Mouse (Mus musculus) CH12.LX (cell line): ENCODE measurements around the gene Npas1. TPM values are rescaled to one million over a fixed set of nuclear protein-coding genes. Genes with fewer than 3 reads are reported as not detected.

Experiments used
- DNase-seq: peaks from one replicate; pipeline ENCODE4 v3.0.0-alpha.2; 2013; ENCODE audit errors: extremely low read depth
- H3K27ac ChIP-seq: 2 replicates; pipeline ENCODE4 v1.5.1; 2012; ENCODE audit warnings: low read depth, mild to moderate bottlenecking, control low read depth, moderate library complexity; ENCODE audit not compliant: insufficient read depth
- H3K27me3 ChIP-seq: replicated peaks from 2 replicates; pipeline ENCODE3; 2012; ENCODE audit warnings: inconsistent platforms
- H3K36me3 ChIP-seq, 2 experiments: replicated peaks in 1 of 2; 2 replicates each; pipeline versions ENCODE3 to v1.6.1; 2012; ENCODE audit warnings: inconsistent platforms in 1 of 2, low read length in 1 of 2, mild to moderate bottlenecking in 1 of 2, mixed read lengths in 1 of 2, moderate library complexity in 1 of 2; ENCODE audit not compliant: control insufficient read depth in 1 of 2, insufficient read depth in 1 of 2
- H3K4me1 ChIP-seq, 2 experiments: 2 replicates each; pipeline ENCODE4 v1.6.1; 2012; ENCODE audit warnings: inconsistent platforms in 1 of 2, moderate library complexity in 1 of 2; ENCODE audit not compliant: insufficient read depth in 2 of 2, control insufficient read depth in 1 of 2
- H3K4me2 ChIP-seq: 2 replicates; pipeline ENCODE4 v1.6.1; 2012; ENCODE audit warnings: low read depth, mild to moderate bottlenecking, control low read depth; ENCODE audit not compliant: poor library complexity, insufficient read depth, severe bottlenecking
- H3K4me3 ChIP-seq, 3 experiments: fragments of 150-350 bp in 1 of 3; sonication (generic) in 1 of 3; replicated peaks in 1 of 3; 2 replicates each; pipeline versions ENCODE3 to v1.5.1; 2011 to 2012; ENCODE audit warnings: low read depth in 2 of 3, low read length in 2 of 3, mild to moderate bottlenecking in 2 of 3, moderate library complexity in 2 of 3, control low read depth in 1 of 3, improper control_type of control experiment in 1 of 3, inconsistent platforms in 1 of 3, mixed read lengths in 1 of 3; ENCODE audit not compliant: poor library complexity in 1 of 3
- H3K79me2 ChIP-seq: replicated peaks from 2 replicates; pipeline ENCODE4 v1.6.1; 2012; ENCODE audit warnings: mild to moderate bottlenecking, moderate library complexity; ENCODE audit not compliant: control insufficient read depth, poor library complexity, insufficient read depth, severe bottlenecking; ENCODE audit errors: extremely low read depth
- H3K9ac ChIP-seq: 2 replicates; pipeline ENCODE4 v1.6.1; 2012; ENCODE audit warnings: low read depth, mild to moderate bottlenecking, control low read depth, moderate library complexity; ENCODE audit not compliant: insufficient read depth
- H3K9me3 ChIP-seq: replicated peaks from 2 replicates; pipeline ENCODE3; 2012; ENCODE audit warnings: low read length, inconsistent platforms, mixed read lengths
- BHLHE40 ChIP-seq: IDR thresholded peaks from 2 replicates; pipeline ENCODE4 v1.6.1; 2011; ENCODE audit warnings: mild to moderate bottlenecking, low read depth, low read length, improper control_type of control experiment
- CHD1 ChIP-seq: IDR thresholded peaks from 2 replicates; pipeline ENCODE4 v1.6.1; 2012; ENCODE audit warnings: low read depth, low read length, improper control_type of control experiment, inconsistent platforms
- CTCF ChIP-seq, 2 experiments: IDR thresholded peaks in 1 of 2; conservative IDR thresholded peaks in 1 of 2; 2 replicates each; pipeline ENCODE4 v1.5.1; 2011 to 2012; ENCODE audit warnings: low read depth in 2 of 2, low read length in 2 of 2, improper control_type of control experiment in 1 of 2, inconsistent platforms in 1 of 2, mild to moderate bottlenecking in 1 of 2, moderate library complexity in 1 of 2
- E2F4 ChIP-seq: IDR thresholded peaks from 2 replicates; pipeline ENCODE4 v1.6.1; 2011; ENCODE audit warnings: low read depth, low read length, improper control_type of control experiment; ENCODE audit not compliant: insufficient replicate concordance
- ELF1 ChIP-seq: IDR thresholded peaks from 2 replicates; pipeline ENCODE4 v1.6.1; 2014; ENCODE audit warnings: low read depth, mild to moderate bottlenecking, inconsistent platforms, low read length, improper control_type of control experiment
- EP300 ChIP-seq: IDR thresholded peaks from 2 replicates; pipeline ENCODE4 v1.6.1; 2011; ENCODE audit warnings: low read length, improper control_type of control experiment
- ETS1 ChIP-seq: conservative IDR thresholded peaks from 2 replicates; pipeline ENCODE4 v1.6.1; 2012; ENCODE audit warnings: low read depth, mild to moderate bottlenecking, inconsistent platforms, low read length, improper control_type of control experiment, moderate library complexity
- HCFC1 ChIP-seq: IDR thresholded peaks from 2 replicates; pipeline ENCODE4 v1.6.1; 2012; ENCODE audit warnings: low read depth, mild to moderate bottlenecking, inconsistent platforms, low read length, improper control_type of control experiment
- IRF4 ChIP-seq: IDR thresholded peaks from 2 replicates; pipeline ENCODE4 v1.6.1; 2014; ENCODE audit warnings: low read depth, mild to moderate bottlenecking, inconsistent platforms, low read length, improper control_type of control experiment
- JUN ChIP-seq: IDR thresholded peaks from 2 replicates; pipeline ENCODE4 v1.6.1; 2011; ENCODE audit warnings: low read depth, mild to moderate bottlenecking, low read length, improper control_type of control experiment, moderate library complexity; ENCODE audit not compliant: insufficient read depth
- MAFK ChIP-seq: IDR thresholded peaks from 2 replicates; pipeline ENCODE4 v1.6.1; 2011; ENCODE audit warnings: low read length, improper control_type of control experiment; ENCODE audit not compliant: insufficient replicate concordance
- MAX ChIP-seq: IDR thresholded peaks from 2 replicates; pipeline ENCODE4 v1.6.1; 2011; ENCODE audit warnings: low read length, improper control_type of control experiment
- MAZ ChIP-seq: IDR thresholded peaks from 2 replicates; pipeline ENCODE4 v1.6.1; 2012; ENCODE audit warnings: low read depth, mild to moderate bottlenecking, inconsistent platforms, low read length, improper control_type of control experiment, moderate library complexity
- MEF2A ChIP-seq: IDR thresholded peaks from 2 replicates; pipeline ENCODE4 v1.6.1; 2014; ENCODE audit warnings: low read depth, mild to moderate bottlenecking, inconsistent platforms, low read length, improper control_type of control experiment, borderline replicate concordance
- MXI1 ChIP-seq: IDR thresholded peaks from 2 replicates; pipeline ENCODE4 v1.6.1; 2011; ENCODE audit warnings: mild to moderate bottlenecking, low read depth, low read length, improper control_type of control experiment
- MYC ChIP-seq: IDR thresholded peaks from 2 replicates; pipeline ENCODE4 v1.6.1; 2011; ENCODE audit warnings: low read depth, mild to moderate bottlenecking, improper control_type of control experiment, low read length
- POLR2AphosphoS2 ChIP-seq: IDR thresholded peaks from 2 replicates; pipeline ENCODE4 v1.6.1; 2011; ENCODE audit warnings: low read depth, low read length, improper control_type of control experiment
- RAD21 ChIP-seq: IDR thresholded peaks from 2 replicates; pipeline ENCODE4 v1.6.1; 2011; ENCODE audit warnings: low read depth, mild to moderate bottlenecking, low read length, improper control_type of control experiment, moderate library complexity
- RCOR1 ChIP-seq: conservative IDR thresholded peaks from 2 replicates; pipeline ENCODE4 v1.6.1; 2012; ENCODE audit warnings: low read depth, mild to moderate bottlenecking, inconsistent platforms, low read length, improper control_type of control experiment
- SIN3A ChIP-seq: IDR thresholded peaks from 2 replicates; pipeline ENCODE4 v1.6.1; 2012; ENCODE audit warnings: low read length, improper control_type of control experiment, inconsistent platforms
- TBP ChIP-seq: conservative IDR thresholded peaks from 2 replicates; pipeline ENCODE4 v1.6.1; 2011; ENCODE audit warnings: low read depth, low read length, improper control_type of control experiment
- USF1 ChIP-seq: IDR thresholded peaks from 2 replicates; pipeline ENCODE4 v1.6.1; 2014; ENCODE audit warnings: low read depth, mild to moderate bottlenecking, inconsistent platforms, low read length, improper control_type of control experiment
- USF2 ChIP-seq: conservative IDR thresholded peaks from 2 replicates; pipeline ENCODE4 v1.6.1; 2011; ENCODE audit warnings: low read depth, low read length, improper control_type of control experiment
- ZC3H11A ChIP-seq: IDR thresholded peaks from 2 replicates; pipeline ENCODE4 v1.6.1; 2012; ENCODE audit warnings: low read depth, mild to moderate bottlenecking, inconsistent platforms, low read length, improper control_type of control experiment
- ZKSCAN1 ChIP-seq: IDR thresholded peaks from 2 replicates; pipeline ENCODE4 v1.6.1; 2012; ENCODE audit warnings: low read depth, inconsistent platforms, low read length, improper control_type of control experiment, borderline replicate concordance
- ZMIZ1 ChIP-seq: IDR thresholded peaks from 2 replicates; pipeline ENCODE4 v1.6.1; 2012; ENCODE audit warnings: low read depth, mild to moderate bottlenecking, inconsistent platforms, low read length, improper control_type of control experiment
- dilution Hi-C: fragments of 300-500 bp; cut with MboI; formaldehyde crosslinking; loops from 2 replicates; pipeline ENCODE4 v1.14.3; 2020; ENCODE audit warnings: low sequenced_read_pairs; ENCODE audit not compliant: extremely low pct_unique_long_range_greater_than_20kb, extremely low pct_ligation_motif_present
- in situ Hi-C: fragments of 300-500 bp; cut with MboI; formaldehyde crosslinking; loops from 3 replicates; pipeline ENCODE4 v1.14.3; 2019; ENCODE audit warnings: low sequenced_read_pairs, low pct_ligation_motif_present, low pct_unique_long_range_greater_than_20kb, mixed read lengths
- polyA plus RNA-seq: library from polyadenylated mRNA; unstranded; fragments of >175 nt; gene quantifications from 2 replicates; pipeline ENCODE4 v1.2.1, GENCODE M21; 2012; ENCODE audit warnings: low read depth; ENCODE audit not compliant: insufficient read length
- total RNA-seq, 2 experiments: library from RNA; depleted of rRNA; stranded (reverse); fragments of 300-350 nt in 1 of 2; fragments of >200 nt in 1 of 2; gene quantifications; 2 replicates each; pipeline ENCODE4 v1.2.3; 2012 to 2014

Npas1 gene
- total and polyA plus RNA-seq, 3 experiments, result 0.08 to 0.56 TPM; not detected in 1

- peaks cover 15 to 76% of the 10 kb centered on the region in 2 experiments for H3K36me3 ChIP-seq
- in situ Hi-C loops, result no loop called here
- no peak for DNase-seq
- H3K79me2 ChIP-seq, result peaks cover 16% of the 10 kb centered on the region
- no peak overlapping the region for H3K4me3 ChIP-seq
- no peaks in the 10 kb centered on the region for H3K27me3 ChIP-seq
- peaks cover 18 to 69% of the 10 kb centered on the region in 2 experiments for H3K4me1 ChIP-seq
- no peaks in the 10 kb centered on the region for H3K9me3 ChIP-seq
- no peak overlapping the region for H3K27ac ChIP-seq
- dilution Hi-C loops, result no loop called here
- no peak overlapping the region for H3K9ac ChIP-seq
- no peak for TF ChIP-seq CHD1
- TF ChIP-seq ELF1, result no peak
- TF ChIP-seq EP300, result no peak
- TF ChIP-seq RCOR1, result no peak
- TF ChIP-seq ZMIZ1, result no peak
- TF ChIP-seq MAX, result no peak
- no peak for TF ChIP-seq MXI1
- TF ChIP-seq USF1, result no peak
- no peak for TF ChIP-seq USF2
- TF ChIP-seq ZC3H11A, result no peak
- no peak for TF ChIP-seq E2F4
- TF ChIP-seq JUN, result no peak
- TF ChIP-seq ETS1, result no peak
- no peak for TF ChIP-seq MAFK
- TF ChIP-seq CTCF (conservative IDR thresholded peaks at IDR 0.05 in 1 of 2, IDR thresholded peaks at IDR 0.05 in 1 of 2; ENCODE audit: low read depth in 2 of 2, low read length in 2 of 2), result no peak
- no peak for TF ChIP-seq MAZ
- H3K4me2 ChIP-seq, result no peak overlapping the region
These were observed 66.4 kb downstream of the Npas1 start for GRCm38 (mm10) chr7:16411100-16411499.

- Histone ChIP-seq H3K9me3 (no peaks in the 10 kb centered on the region), H3K27ac (no peak overlapping the region), H3K36me3 (peaks cover 8 to 44% of the 10 kb centered on the region in 2 experiments), H3K27me3 (no peaks in the 10 kb centered on the region)
- in situ Hi-C loops, result no loop called here
- TF ChIP-seq MAZ, result no peak
- TF ChIP-seq HCFC1, result no peak
- no peak for TF ChIP-seq RCOR1
- no peak for TF ChIP-seq USF1
- TF ChIP-seq JUN, result no peak
- no peak for TF ChIP-seq IRF4
- TF ChIP-seq RAD21, result no peak
- TF ChIP-seq USF2, result no peak
- TF ChIP-seq ZMIZ1, result no peak
- TF ChIP-seq ZKSCAN1, result no peak
- no peak for TF ChIP-seq MYC
- no peak for TF ChIP-seq E2F4
- TF ChIP-seq SIN3A, result no peak
- TF ChIP-seq POLR2AphosphoS2, result no peak
- no peak for TF ChIP-seq TBP
- TF ChIP-seq MAX, result no peak
- no peak for TF ChIP-seq MAFK
- TF ChIP-seq BHLHE40, result no peak
- no peak for TF ChIP-seq ETS1
- TF ChIP-seq MEF2A, result no peak
- TF ChIP-seq, all 38 proteins: peak for 0
- Histone ChIP-seq H3K79me2 (peaks cover 41% of the 10 kb centered on the region), H3K9ac (no peak overlapping the region), H3K4me2 (no peak overlapping the region), H3K4me3 (no peak overlapping the region), H3K4me1 (peaks cover 15 to 64% of the 10 kb centered on the region in 2 experiments)
- dilution Hi-C loops, result no loop called here
- no peak for DNase-seq
These were observed 70.5 kb downstream of the Npas1 start for GRCm38 (mm10) chr7:16406978-16407377.
